Mouse (Mus musculus): ENCODE measurements around the gene Psmb11. TPM values are rescaled to one million over a fixed set of nuclear protein-coding genes. Genes with fewer than 3 reads are reported as not detected.
A peak's percentile ranks its signal among the peaks of the same experiment; 100 is the strongest.

The Psmb11 gene
- total and polyA plus RNA-seq, 2 experiments from 2014 or later = not detected

GRCm38 (mm10) chr14:54583681-54584338 lies 37.4 kb upstream of the Psmb11 start:
- 43% methylated on average over 7 of the region's 7 CpGs for WGBS
- H3K36me3 ChIP-seq (ENCODE audit: insufficient read depth, low read length) = peaks cover 5% of the 10 kb centered on the region; the same call in 1 of the 2 replicates
- H3K27ac ChIP-seq (ENCODE audit: low read depth, low read length) = no peak overlapping the region
- ATAC-seq (ENCODE audit: low FRiP score) (0 out of 2 replicates have a peak, but pooled peaks have one; percentile 44), DNase-seq (ENCODE audit: low spot score) (peak; percentile 63)
- H3K9ac ChIP-seq (replicated peaks; ENCODE audit: low read length, poor library complexity, severe bottlenecking) = no peak overlapping the region
- no peaks in the 10 kb centered on the region for H3K9me3 ChIP-seq (ENCODE audit: low read length)
- no peaks in the 10 kb centered on the region for H3K4me1 ChIP-seq (ENCODE audit: insufficient read depth, low read length)
- H3K4me3 ChIP-seq (ENCODE audit: low read depth, low read length) = no peak overlapping the region
- TF ChIP-seq CTCF (IDR thresholded peaks at IDR 0.05) = peak; percentile 76
- H3K27me3 ChIP-seq (ENCODE audit: insufficient read depth, low read length) = no peaks in the 10 kb centered on the region
- H3K4me2 ChIP-seq (ENCODE audit: low read depth, low read length, poor library complexity, severe bottlenecking) = no peak overlapping the region

- no peak for DNase-seq (ENCODE audit: low spot score)
- no peak overlapping the region for H3K9ac ChIP-seq (replicated peaks; ENCODE audit: low read length, poor library complexity, severe bottlenecking)
- ATAC-seq (ENCODE audit: low FRiP score) = no peak
- 91% methylated on average over 16 of the region's 16 CpGs for WGBS
- no peak overlapping the region for H3K4me3 ChIP-seq (ENCODE audit: low read depth, low read length)
- no peaks in the 10 kb centered on the region for H3K4me1 ChIP-seq (ENCODE audit: insufficient read depth, low read length)
- H3K36me3 ChIP-seq (ENCODE audit: insufficient read depth, low read length) = no peaks in the 10 kb centered on the region
- no peak overlapping the region for H3K4me2 ChIP-seq (ENCODE audit: low read depth, low read length, poor library complexity, severe bottlenecking)
- no peaks in the 10 kb centered on the region for H3K27me3 ChIP-seq (ENCODE audit: insufficient read depth, low read length)
- no peak overlapping the region for H3K27ac ChIP-seq (ENCODE audit: low read depth, low read length)
- no peak for TF ChIP-seq CTCF (IDR thresholded peaks at IDR 0.05)
- H3K9me3 ChIP-seq (ENCODE audit: low read length) = no peaks in the 10 kb centered on the region
Measured at GRCm38 (mm10) chr14:54591056-54591455, 30.2 kb upstream of the Psmb11 start.

- 0 out of 2 replicates have a peak, but pooled peaks have one; percentile 41 for ATAC-seq (ENCODE audit: low FRiP score)
Measured at GRCm38 (mm10) chr14:54592319-54592934, 28.8 kb upstream of the Psmb11 start.

GRCm38 (mm10) chr14:54594055-54594454 lies 27.2 kb upstream of the Psmb11 start:
- 98% methylated on average over 3 of the region's 3 CpGs for WGBS
- no peak overlapping the region for H3K4me2 ChIP-seq (ENCODE audit: low read depth, low read length, poor library complexity, severe bottlenecking)

More at GRCm38 (mm10) chr14:54592319-54592934, 28.8 kb upstream of the Psmb11 start:
- Histone ChIP-seq H3K4me3 (ENCODE audit: low read depth, low read length) (no peak overlapping the region), H3K36me3 (ENCODE audit: insufficient read depth, low read length) (no peaks in the 10 kb centered on the region), H3K4me2 (ENCODE audit: low read depth, low read length, poor library complexity, severe bottlenecking) (no peak overlapping the region), H3K9me3 (ENCODE audit: low read length) (no peaks in the 10 kb centered on the region), H3K4me1 (ENCODE audit: insufficient read depth, low read length) (no peaks in the 10 kb centered on the region), H3K27me3 (ENCODE audit: insufficient read depth, low read length) (no peaks in the 10 kb centered on the region), H3K9ac (replicated peaks; ENCODE audit: low read length, poor library complexity, severe bottlenecking) (no peak overlapping the region), H3K27ac (ENCODE audit: low read depth, low read length) (peak overlapping the region; percentile 7; the same call in 1 of the 2 replicates)
- TF ChIP-seq CTCF (IDR thresholded peaks at IDR 0.05) = no peak
- WGBS = 67% methylated on average over 10 of the region's 10 CpGs
- DNase-seq (ENCODE audit: low spot score) = peak; percentile 42

GRCm38 (mm10) chr14:54594631-54595414 lies 26.4 kb upstream of the Psmb11 start:
- 0 out of 2 replicates have a peak, but pooled peaks have one; percentile 3 for TF ChIP-seq CTCF (IDR thresholded peaks at IDR 0.05)
- ATAC-seq (ENCODE audit: low FRiP score) (no peak), DNase-seq (ENCODE audit: low spot score) (no peak)
- H3K36me3 ChIP-seq (ENCODE audit: insufficient read depth, low read length) = no peaks in the 10 kb centered on the region
- H3K4me3 ChIP-seq (ENCODE audit: low read depth, low read length) = no peak overlapping the region
- no peak overlapping the region for H3K9ac ChIP-seq (replicated peaks; ENCODE audit: low read length, poor library complexity, severe bottlenecking)
- no peaks in the 10 kb centered on the region for H3K27me3 ChIP-seq (ENCODE audit: insufficient read depth, low read length)
- H3K27ac ChIP-seq (ENCODE audit: low read depth, low read length) = no peak overlapping the region
- H3K4me1 ChIP-seq (ENCODE audit: insufficient read depth, low read length) = no peaks in the 10 kb centered on the region
- H3K9me3 ChIP-seq (ENCODE audit: low read length) = no peaks in the 10 kb centered on the region
- no peak overlapping the region for H3K4me2 ChIP-seq (ENCODE audit: low read depth, low read length, poor library complexity, severe bottlenecking)
- 64% methylated on average over 28 of the region's 28 CpGs for WGBS

More at GRCm38 (mm10) chr14:54594055-54594454, 27.2 kb upstream of the Psmb11 start:
- Histone ChIP-seq H3K36me3 (ENCODE audit: insufficient read depth, low read length) (no peaks in the 10 kb centered on the region), H3K27ac (ENCODE audit: low read depth, low read length) (no peak overlapping the region), H3K9ac (replicated peaks; ENCODE audit: low read length, poor library complexity, severe bottlenecking) (no peak overlapping the region), H3K27me3 (ENCODE audit: insufficient read depth, low read length) (no peaks in the 10 kb centered on the region), H3K4me3 (ENCODE audit: low read depth, low read length) (no peak overlapping the region), H3K4me1 (ENCODE audit: insufficient read depth, low read length) (no peaks in the 10 kb centered on the region), H3K9me3 (ENCODE audit: low read length) (no peaks in the 10 kb centered on the region)
- ATAC-seq (ENCODE audit: low FRiP score) (no peak), DNase-seq (ENCODE audit: low spot score) (no peak)
- TF ChIP-seq CTCF (IDR thresholded peaks at IDR 0.05) = peak; percentile 46

All from midbrain, postnatal 0 days (tissue).